Mouse (Mus musculus) olfactory bulb, adult 2 months (tissue): ENCODE measurements at regions not wholly inside any gene's neighbourhood (a gene's known extent, or its start where the extent isn't known, plus 50 kb on each side); places are given as distances from the start of the nearest gene placed in this dataset.

Experiments used
- CTCF ChIP-seq: fragments of 200-500 bp; IDR thresholded peaks from 2 replicates; pipeline ENCODE4 v1.5.1; 2012; ENCODE audit warnings: low read depth, mild to moderate bottlenecking, low read length, moderate library complexity; ENCODE audit not compliant: insufficient read depth
- POLR2A ChIP-seq: fragments of 200-500 bp; IDR thresholded peaks from 2 replicates; pipeline ENCODE4 v1.6.1; 2012; ENCODE audit warnings: mild to moderate bottlenecking, low read depth, low read length, moderate library complexity; ENCODE audit not compliant: insufficient read depth

DNA sequence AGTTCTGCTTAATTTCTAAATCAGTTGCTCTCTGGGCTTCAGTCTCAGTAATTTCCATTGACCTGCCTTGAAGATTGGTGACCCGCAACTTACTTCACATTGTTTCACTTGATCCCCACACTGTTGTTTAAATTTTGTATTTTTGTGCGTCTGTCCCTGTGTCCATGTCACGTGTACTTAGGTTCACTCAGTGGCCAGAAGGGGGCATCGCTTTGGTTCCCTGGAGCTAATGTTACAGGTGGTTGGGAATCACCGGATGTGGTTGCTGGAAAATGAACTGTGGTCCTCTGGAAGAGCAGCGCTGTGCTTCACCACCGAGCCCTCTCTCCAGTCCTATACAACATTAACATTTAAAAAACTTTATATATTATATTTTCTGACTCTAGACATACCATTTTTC is 397.8 kb downstream of the Klf5 start:
- no peak for TF ChIP-seq POLR2A
- TF ChIP-seq CTCF: no peak
